Mouse (Mus musculus) A20 (cell line): ENCODE data around the gene Esrrg.

Experiments used
- DNase-seq: peaks from one replicate; pipeline ENCODE4 v3.0.0-alpha.2; 2011; ENCODE audit warnings: low read depth, low spot score

The Esrrg gene

DNA sequence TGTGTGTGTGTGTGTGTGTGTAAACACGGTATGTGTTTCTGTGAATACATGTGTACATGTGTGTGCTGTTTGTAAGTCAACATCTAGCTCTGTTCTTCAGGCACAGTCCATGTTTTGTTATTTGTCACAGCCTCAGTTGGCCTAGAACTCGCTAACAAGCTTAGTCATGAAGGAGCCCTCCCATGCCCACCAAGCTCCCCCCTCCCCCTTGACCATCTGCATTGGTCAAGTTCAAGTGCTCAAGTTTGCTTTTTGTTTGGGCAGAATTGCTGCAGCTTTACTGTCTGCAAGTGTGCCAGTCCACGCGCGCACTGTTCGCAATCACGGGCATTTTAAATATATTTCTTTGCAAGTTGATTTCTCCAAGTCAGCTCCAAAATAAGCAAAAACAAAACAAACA lies 298.8 kb downstream of the Esrrg start:
- DNase-seq, result no peak

DNA sequence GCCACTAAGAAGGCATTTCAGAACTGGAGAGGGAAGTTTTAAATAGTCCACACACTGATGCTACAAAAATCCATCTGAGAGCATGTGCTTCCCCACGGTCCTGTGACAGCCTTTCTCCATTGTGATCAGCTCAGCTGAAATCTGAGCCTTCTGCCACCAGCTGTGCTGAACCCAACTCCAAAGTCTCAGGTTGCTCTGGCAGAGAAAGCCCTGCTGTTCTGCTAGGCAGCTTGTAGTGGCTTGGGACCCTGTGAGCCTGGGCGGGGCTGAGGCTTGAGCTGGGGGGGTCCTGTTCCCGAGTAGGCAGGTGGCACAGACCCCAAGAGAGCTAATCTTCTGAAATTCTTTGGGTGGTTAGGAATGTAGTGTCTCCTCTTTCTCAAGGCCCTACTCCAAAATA lies 299.3 kb downstream of the Esrrg start:
- no peak for DNase-seq

DNA sequence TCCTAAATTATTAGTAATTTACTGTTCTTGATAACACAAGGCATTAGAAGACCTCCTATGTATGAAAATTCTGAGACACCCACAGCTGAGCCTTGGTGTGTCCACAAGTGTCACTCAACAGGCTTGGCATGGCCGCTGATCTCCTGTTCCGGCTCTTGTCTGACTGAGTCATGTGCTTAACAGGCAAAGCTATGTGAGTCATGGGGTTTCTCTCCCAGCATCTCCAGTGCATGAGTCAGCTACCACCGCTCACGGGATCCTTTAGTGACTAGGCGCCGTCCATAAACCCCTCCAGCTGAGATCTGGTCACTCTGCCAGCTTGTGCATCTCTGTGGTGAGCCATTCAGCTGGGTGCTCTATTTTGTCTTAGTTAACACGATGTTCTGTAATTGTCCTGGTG lies 302.1 kb downstream of the Esrrg start:
- DNase-seq, result no peak

DNA sequence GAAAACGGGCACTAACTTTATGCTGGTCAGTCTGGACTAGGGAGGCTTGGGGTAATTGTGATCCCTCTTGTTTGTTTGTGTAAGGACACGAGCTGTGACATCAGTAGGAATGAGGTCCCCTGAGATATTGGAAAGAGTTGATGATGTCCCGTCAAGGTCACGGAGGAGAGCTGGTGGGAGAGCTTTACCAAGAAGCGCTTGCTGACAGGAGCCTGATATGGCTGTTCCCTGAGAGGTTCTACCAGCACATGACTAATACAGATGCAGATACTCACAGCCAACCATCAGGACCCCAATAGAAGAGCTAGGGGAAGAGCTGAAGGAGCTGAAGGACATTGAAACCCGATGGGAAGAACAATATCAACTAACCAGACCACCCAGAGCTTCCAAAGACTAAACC lies 302.6 kb downstream of the Esrrg start:
- no peak for DNase-seq

DNA sequence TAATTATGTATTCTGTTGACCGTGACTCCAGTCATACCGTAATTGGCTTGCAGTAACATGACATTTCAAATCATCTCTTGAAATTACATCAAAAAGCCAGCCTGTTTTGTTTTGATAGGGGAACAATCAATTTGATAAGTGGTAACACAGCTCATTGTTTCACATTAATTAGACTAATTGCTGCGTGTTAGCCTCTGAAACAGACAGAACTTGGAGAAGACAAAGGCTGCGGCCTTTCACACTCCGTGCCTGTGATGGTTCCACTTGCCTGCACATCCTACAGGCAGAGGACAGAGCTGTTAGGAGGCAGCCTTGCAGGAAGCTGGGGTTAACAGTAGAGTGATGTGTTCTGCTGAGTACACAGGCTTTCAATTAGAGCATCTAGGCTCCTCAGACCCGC lies 309.7 kb downstream of the Esrrg start:
- no peak for DNase-seq

DNA sequence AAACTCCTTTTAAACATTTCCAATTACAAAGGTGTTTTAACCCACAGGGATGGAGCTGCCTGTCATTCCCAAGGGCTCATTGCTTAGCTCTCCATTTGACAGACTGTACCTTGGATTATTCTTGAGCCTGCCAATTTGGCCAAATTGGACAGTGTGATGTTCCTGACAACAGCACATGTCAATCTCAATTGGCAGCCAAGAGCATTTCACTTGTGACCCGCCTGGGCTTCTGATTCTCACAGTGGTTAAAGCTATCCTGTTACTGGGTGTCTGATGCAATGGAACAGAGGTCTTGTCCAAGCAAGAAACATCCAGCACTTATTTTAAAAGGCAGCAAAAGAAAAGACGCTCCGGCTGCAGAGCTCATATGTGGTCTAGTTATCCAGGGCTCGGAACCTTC lies 310.3 kb downstream of the Esrrg start:
- DNase-seq, result no peak

DNA sequence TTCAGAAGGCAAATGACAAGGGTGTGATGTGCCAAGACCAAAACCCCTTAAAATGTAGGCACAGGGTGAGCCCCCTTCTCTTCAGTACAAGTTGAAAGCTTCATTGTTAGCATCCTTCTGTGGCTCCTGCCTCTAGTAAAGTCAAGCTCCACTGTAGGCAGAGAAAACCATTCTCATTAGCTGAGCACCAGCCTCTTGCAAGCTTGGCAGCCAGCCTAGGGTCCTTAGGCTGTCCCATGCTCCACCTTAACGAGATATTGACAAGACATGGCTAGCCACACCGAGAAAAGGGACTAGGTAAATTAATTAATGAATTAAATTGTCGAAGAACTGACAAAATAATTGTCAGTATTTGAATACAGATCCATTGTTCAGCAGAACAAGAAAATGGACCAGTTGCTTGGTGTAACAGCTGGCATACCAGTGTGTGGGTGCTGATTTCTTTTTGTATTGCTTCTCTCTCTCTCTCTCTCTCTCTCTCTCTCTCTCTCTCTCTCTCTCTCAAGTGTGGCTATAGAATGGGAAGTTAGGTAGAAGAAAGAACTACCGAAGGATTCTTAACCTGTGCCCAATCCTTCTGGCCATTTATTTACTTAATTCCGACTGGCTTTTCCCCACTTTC lies 311.7 kb downstream of the Esrrg start:
- DNase-seq, result no peak

DNA sequence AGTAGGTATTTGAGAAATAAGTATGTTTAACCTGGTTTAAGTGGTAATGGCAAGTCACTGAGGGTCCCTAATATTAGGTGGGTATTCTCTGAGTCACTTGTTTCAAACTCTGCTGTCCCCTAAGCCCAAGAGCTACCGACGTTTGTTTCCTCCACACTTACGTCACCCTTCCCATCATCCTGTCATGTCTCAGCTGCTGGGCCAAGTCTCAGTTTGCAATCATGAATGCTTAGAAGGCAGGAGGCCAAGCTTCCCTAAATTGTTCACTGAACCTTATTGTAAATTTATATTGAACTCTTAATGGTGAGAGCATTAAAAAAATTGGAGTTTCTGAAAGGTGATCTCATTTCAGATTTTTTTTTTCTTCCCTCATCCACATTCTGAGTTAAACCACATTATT lies 322.6 kb downstream of the Esrrg start:
- no peak for DNase-seq

DNA sequence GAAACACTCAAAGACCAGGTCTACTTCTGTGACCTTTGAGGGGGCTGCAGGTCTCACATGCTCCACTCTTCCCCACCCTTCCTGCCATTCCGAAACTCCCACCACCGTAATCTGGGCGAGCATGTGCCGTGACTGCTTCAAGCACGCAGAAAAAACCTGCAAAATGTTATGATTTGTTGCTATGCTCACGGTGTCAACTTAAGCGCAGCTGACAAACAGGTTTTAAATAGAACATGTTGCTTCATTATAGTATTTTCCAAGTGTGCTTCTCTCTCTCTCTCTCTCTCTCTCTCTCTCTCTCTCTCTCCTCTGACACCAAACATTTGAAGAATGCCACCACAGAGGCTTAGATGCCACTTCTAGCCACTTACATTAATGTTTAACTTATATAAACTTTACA lies 330.1 kb downstream of the Esrrg start:
- DNase-seq, result no peak

DNA sequence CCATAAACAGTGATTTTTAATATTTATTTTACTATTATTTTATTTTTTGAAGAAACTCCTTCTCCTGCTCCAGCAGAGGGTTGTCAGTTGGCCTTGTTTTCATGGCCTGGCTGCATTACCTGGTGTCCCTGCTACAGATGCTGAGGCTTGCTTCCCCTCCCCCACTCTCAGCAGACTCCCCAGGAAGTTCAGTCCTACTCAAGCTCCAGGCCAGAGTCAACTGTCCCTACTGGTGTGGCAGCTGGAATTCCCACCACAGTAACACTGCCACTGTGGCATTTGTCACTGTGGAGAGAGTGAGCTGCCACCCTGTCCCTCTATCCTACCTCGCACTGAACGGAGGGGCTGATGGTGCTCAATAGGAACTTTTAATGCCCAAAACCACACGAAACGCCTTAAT lies 330.5 kb downstream of the Esrrg start:
- no peak for DNase-seq

DNA sequence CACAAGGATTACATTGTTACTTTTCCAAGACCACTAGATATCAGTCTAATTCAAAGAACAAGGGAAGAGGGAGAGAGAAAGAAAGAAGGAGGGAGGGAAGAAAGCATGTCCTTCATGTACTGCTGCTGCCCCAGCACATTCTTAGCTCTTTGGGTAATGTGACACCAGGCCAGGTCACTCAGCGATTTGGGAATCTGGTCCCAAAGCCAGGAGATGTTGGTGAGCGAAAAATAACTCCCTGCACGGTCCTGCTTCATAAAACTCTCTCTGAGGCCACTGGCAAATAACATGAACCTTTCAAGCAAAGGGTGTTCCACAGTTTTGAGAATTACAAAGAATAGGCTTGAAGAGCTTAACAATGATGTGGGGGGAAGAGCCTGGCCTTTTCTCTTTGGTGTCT lies 342.9 kb downstream of the Esrrg start:
- DNase-seq, result no peak

DNA sequence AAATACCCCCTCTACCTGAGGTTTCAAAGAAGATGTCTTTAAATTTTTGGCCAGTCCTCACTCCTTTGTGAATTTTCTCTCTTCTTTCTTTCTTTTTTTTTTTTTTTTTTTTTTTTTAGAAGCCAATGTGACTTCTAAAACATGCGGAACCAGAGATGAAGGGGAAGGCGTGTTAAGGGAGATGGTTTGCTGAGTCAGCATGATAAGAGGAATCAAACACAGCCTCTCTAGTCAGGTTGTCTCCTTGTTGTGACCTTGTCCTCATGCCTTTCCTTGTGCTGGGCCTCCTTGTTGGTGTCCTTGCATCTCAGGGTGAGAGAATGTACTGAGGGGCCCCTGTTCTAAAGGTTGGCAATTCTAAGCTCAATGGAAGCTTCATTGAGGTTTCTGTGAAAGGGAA lies 348.1 kb downstream of the Esrrg start:
- no peak for DNase-seq

DNA sequence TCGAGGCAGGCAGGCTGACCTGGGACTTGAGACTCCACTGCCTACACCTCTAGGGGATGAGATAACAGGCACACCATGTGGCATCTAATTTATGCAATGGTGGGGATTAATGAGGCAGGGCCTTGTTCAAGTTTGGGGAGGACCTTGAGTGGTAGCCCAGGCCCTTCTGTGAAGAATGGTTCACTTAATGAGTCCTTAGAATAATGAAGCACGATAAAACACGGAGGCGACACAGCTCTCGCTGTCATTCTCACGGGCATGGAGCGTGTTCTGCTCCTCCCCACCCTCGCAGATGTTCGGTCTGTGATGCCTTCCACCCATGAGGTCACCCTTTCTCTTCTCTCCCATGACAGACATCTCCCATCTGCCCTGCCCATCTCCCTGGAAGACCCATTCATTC lies 350.6 kb downstream of the Esrrg start:
- DNase-seq, result no peak

DNA sequence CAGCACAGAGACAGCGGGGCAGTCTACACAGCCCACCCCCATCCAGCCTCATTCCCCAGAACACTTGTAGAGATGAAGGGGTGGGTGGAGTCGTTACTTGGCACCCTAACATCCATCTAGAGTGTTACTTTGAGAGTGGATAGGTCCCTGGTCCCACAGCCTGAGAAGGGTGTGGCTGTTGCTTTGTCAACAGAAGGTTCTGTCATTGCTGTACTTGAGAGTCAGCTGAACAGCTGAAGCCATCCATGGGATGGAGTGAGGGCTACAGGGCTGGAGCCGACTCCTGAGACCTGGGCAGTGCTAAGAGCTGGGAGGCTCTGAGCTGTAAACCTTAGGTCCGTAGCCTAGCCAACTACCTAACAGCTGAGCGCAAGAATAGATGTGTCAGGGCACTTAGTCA lies 352.9 kb downstream of the Esrrg start:
- no peak for DNase-seq

DNA sequence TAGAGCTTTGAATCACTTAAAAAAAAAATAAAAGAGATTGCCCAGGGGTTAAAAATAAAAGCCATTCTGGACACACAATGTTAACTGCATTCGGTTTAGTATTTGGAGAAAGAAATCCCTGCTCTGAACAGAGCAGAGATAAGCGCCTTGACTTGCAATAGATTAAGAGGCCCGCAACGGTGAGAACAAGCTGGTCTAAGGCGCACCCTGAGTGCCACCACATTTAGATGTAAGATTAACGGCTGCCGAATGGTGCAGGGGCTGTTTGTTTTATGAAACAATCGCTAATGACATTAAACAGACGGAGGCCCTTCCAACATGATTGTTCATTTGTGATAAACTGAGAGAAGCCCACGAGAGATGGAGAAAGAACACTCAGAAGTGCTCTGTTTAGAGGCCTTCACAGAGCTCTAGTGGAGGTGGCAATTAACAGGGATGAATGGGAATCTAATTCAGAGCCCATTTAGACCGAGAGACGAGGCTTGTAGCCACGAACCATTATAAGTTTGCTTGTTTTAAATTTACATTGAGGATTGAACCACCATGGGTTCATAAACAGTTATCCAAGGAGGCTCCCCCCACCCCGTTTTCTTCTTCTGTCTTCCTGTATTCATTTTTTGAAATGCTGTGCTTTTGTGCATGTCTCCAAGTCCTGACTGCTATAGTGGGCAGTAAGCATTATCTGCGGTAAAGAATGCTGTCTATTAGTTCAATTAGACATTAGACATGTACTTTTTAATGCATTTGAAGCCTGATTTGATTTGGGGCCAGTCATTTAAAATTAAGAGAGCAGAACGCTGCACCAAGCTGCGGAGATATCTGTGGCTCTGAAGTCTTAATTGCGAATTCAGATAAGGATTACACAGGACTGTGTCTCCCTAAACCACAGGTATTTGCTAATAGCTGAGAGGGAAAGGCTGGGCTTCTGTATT lies 356.5 kb downstream of the Esrrg start:
- DNase-seq, result no peak

DNA sequence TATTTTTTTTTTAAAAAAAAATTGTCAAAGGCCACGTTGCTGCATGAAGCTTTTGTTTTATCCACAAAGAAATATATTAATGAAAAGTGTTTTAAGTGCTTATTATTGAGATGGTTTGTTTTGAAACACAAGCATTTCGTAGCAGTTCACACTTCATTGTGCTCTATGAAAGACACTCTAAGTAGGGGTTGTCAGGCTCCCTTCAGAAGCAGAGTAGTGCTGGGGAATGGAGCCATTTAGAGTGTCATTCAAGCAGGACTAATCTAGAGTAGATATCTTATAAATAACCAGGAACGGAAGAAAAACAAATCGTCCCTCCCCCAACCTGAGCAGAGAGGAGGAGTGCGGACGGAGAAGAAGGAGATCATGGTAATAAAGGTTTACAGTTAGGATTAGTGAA lies 357.3 kb downstream of the Esrrg start:
- DNase-seq, result no peak

DNA sequence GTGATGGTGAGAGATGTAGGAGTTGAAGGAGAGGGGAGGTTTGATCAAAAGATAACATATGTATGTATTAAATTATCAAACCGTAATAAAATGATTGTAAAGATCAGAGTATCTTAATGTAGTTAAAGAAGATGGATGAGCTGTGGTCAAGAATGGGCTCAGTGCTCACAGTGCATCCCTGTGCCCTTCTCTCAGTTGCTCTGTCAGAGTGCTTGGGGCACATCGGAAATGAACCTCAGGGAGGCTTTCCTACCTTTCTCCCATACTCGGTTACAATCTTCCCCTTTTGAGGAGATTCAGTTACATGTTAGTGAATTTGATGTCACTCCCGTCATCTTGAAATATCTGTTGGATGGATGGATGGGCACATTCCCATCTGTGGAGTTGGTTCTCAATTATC lies 359.8 kb downstream of the Esrrg start:
- DNase-seq, result no peak

DNA sequence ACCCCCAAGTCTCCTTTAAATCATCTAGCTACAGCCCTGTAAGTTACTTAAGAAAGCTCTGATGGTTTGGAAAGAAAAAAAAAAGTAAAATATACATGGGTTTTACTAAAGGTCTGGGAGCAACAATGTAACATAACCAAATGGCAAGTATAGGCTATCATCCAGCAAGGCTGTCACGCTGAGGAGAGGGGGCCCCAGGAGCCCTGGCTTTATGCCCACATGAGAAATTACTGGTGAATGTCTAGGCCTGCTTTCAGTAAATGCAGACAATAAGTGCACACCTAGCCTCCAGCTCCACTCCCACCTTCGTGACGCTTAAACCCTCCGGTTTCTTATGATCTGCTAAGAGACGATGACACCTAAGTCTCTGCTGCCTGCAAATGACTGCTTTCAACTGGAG lies 360.9 kb downstream of the Esrrg start:
- no peak for DNase-seq

DNA sequence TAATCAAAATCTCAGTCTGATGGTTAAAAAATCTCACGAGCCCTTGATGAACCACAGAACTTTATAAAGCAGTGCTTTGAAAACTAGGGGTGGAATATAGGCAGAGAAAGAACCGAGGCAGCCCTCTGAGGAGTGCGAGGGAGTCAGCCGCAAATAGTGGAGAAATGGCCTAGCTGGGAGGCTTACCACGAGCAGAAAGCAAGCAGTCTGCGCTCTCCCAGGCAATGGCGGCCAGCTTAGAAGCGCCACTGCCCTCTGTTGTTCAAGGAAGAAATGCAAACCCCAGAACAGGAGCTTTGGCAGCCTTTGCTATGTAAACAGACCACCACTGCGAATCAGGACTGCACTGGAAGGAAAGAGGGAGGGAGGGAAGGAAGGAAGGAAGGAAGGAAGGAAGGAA lies 365.8 kb downstream of the Esrrg start:
- no peak for DNase-seq

DNA sequence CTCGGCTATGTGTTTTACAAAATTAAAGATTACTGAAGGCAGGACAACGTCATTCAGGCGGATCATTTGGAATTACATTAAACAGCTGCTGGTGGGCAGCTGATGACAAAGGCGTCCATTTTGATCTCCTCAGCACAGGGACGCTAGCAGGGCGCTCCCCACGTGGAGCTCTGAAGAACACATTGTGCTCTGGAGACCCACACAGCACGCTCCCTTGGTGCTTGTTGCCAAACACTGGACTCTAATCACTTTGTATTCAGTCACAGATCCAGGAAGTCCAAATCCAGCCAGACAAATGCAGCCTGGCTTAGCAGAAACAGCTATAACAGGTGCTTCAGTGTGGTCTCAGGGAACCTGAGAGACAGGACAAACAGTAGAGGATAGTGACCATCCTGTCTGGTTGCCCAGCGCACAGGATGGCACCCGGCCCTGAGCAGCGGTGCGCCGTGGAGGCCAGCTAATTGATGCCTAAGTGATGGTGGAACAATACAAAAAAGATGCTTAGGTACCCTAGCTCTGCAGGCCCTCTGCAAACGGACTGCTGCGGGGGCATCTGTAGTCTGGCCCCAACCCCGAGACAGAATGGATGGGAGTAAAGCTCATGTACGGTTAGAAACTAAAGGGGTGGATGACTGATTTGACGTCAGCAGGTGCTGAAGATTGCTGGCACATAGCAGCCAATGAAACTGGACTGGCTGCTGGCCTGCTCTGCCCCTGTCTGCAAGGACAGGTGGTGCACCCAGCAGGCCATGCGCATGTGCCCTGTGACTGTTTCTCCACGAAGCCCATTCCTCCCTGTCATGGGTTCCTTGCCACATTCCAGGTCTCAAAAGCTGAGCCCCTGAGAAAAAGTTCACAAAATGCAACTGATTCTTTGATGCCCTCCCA lies 367.1 kb downstream of the Esrrg start:
- DNase-seq, result no peak

DNA sequence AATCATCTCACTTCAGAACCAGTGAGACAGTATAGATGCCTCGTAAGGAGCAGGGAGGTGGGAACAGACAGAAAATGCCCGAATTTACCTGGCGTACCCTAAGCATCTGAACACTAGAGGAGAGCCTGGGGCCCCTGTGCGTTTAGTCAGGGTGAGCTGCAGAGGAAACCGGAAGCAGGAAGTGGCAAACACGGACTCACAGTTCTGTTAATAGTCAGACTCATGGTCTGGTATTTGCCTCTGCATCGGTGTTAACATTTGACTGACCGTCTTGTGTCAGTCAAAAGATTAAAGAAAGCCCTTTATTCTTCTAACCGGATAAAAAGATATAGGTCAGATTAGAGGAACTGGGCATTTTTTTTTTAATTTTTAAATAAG lies 367.8 kb downstream of the Esrrg start:
- no peak for DNase-seq

DNA sequence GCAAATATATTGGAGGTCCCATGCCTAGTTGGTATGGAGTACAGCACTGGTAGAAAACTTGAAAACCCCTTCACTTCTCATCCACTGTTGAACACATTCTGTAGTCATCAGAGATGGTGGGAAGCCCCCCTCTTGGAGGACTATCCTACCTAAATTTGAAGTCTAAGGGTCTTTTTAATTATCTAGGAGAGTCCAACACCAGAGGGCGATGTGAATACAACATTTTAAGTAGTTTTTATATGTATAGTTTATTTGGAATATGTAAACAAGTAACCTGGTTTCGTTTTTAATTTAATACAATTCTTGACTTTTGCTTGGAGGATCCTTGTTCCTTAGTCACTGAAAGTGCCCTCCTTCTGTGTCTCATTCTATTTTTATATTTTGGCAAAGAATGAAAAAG lies 372.4 kb downstream of the Esrrg start:
- no peak for DNase-seq
